Mouse (Mus musculus) gonadal fat pad, adult 2 months (tissue): Measurements from ENCODE around the gene Tmem115. TPM values are rescaled to one million over a fixed set of nuclear protein-coding genes. Genes with fewer than 3 reads are reported as not detected.

Experiments used
- polyA plus RNA-seq: library from polyadenylated mRNA; depleted of rRNA; stranded (reverse); fragments of >200 nt; gene quantifications from 2 replicates; pipeline ENCODE4 v1.2.3, GENCODE M21; 2012; rRNA removed

Gene Tmem115
- polyA plus RNA-seq, 1 experiment: 54.1 TPM

Other genes with a start within 250 kb of the Tmem115 start
- gene Mapkapk3, start 244.1 kb upstream of the Tmem115 start, polyA plus RNA-seq: 11.1 and 12.8 TPM in 2 replicates
- gene Cish, start 237.9 kb upstream of the Tmem115 start, polyA plus RNA-seq: 14.5 and 18.3 TPM in 2 replicates
- 23.0 and 28.6 TPM in 2 replicates for gene Hemk1, start 195.6 kb upstream of the Tmem115 start, polyA plus RNA-seq
- gene 6430571L13Rik, start 193.3 kb upstream of the Tmem115 start, polyA plus RNA-seq: 0.61 and 0.66 TPM in 2 replicates
- 2.2 TPM in 2 replicates for gene Cacna2d2, start 134.3 kb upstream of the Tmem115 start, polyA plus RNA-seq
- gene Cyb561d2, start 8.2 kb downstream of the Tmem115 start, polyA plus RNA-seq: 58.2 and 65.4 TPM in 2 replicates
- 29.7 and 35.0 TPM in 2 replicates for gene Nprl2, start 8.3 kb downstream of the Tmem115 start, polyA plus RNA-seq
- gene Zmynd10, start 13.4 kb downstream of the Tmem115 start, polyA plus RNA-seq: 7.9 and 8.4 TPM in 2 replicates
- 30.9 and 36.8 TPM in 2 replicates for gene Rassf1, start 17.6 kb downstream of the Tmem115 start, polyA plus RNA-seq
- 54.3 and 59.6 TPM in 2 replicates for gene Tusc2, start 29.3 kb downstream of the Tmem115 start, polyA plus RNA-seq
- gene Hyal2, start 34.0 kb downstream of the Tmem115 start, polyA plus RNA-seq: 68.6 and 82.6 TPM in 2 replicates
- gene Hyal1, start 43.0 kb downstream of the Tmem115 start, polyA plus RNA-seq: 17.0 and 17.8 TPM in 2 replicates
- 52.7 and 58.7 TPM in 2 replicates for gene Naa80, start 44.9 kb downstream of the Tmem115 start, polyA plus RNA-seq
- 2.4 and 2.6 TPM in 2 replicates for gene Hyal3, start 46.9 kb downstream of the Tmem115 start, polyA plus RNA-seq
- 30.6 and 32.7 TPM in 2 replicates for gene Ifrd2, start 53.7 kb downstream of the Tmem115 start, polyA plus RNA-seq
- 37.2 and 52.8 TPM in 2 replicates for gene Sema3b, start 75.3 kb downstream of the Tmem115 start, polyA plus RNA-seq
- 685 and 710 TPM in 2 replicates for gene Gnai2, start 101.4 kb downstream of the Tmem115 start, polyA plus RNA-seq
- 10.5 and 12.5 TPM in 2 replicates for gene Slc38a3, start 135.6 kb downstream of the Tmem115 start, polyA plus RNA-seq
- gene Gnat1, start 145.8 kb downstream of the Tmem115 start, polyA plus RNA-seq: 0.24 TPM in 1 of 2 replicates, not detected in the other
- gene Sema3f, start 176.5 kb downstream of the Tmem115 start, polyA plus RNA-seq: 59.8 and 64.0 TPM in 2 replicates
- 59.3 and 73.5 TPM in 2 replicates for gene Rbm5, start 237.1 kb downstream of the Tmem115 start, polyA plus RNA-seq